Mouse (Mus musculus): ENCODE data around the gene Map1b. TPM values are rescaled to one million over a fixed set of nuclear protein-coding genes. Genes with fewer than 3 reads are reported as not detected.

Gene Map1b
- total and polyA plus RNA-seq, 2 experiments from 2014 or later, result 690 to 1,981 TPM

GRCm38 (mm10) chr13:99537908-99538513 lies 21.7 kb upstream of the Map1b start:
- Histone ChIP-seq H3K9ac (replicated peaks; ENCODE audit: low read length) (no peak overlapping the region), H3K4me1 (ENCODE audit: insufficient read depth, low read length) (no peaks in the 10 kb centered on the region), H3K27ac (no peak overlapping the region), H3K27me3 (ENCODE audit: insufficient read depth, low read length) (no peaks in the 10 kb centered on the region), H3K4me3 (ENCODE audit: low read length) (no peak overlapping the region), H3K4me2 (ENCODE audit: low read depth, low read length) (no peak overlapping the region), H3K9me3 (ENCODE audit: low read length) (no peaks in the 10 kb centered on the region), H3K36me3 (ENCODE audit: insufficient read depth, low read length) (no peaks in the 10 kb centered on the region)
- ATAC-seq (no peak), DNase-seq (ENCODE audit: low spot score) (no peak)
- no peak for TF ChIP-seq CTCF (IDR thresholded peaks at IDR 0.05; ENCODE audit: low read depth)
- WGBS, result 20% methylated on average over 8 of the region's 8 CpGs

GRCm38 (mm10) chr13:99528456-99528855 lies 12.1 kb upstream of the Map1b start:
- 71% methylated on average over 4 of the region's 4 CpGs for WGBS
- H3K4me2 ChIP-seq (ENCODE audit: low read depth, low read length), result no peak overlapping the region
- no peaks in the 10 kb centered on the region for H3K9me3 ChIP-seq (ENCODE audit: low read length)
- H3K4me1 ChIP-seq (ENCODE audit: insufficient read depth, low read length), result no peaks in the 10 kb centered on the region
- no peak for TF ChIP-seq CTCF (IDR thresholded peaks at IDR 0.05; ENCODE audit: low read depth)
- ATAC-seq (no peak), DNase-seq (ENCODE audit: low spot score) (peak; percentile 24)
- no peak overlapping the region for H3K27ac ChIP-seq
- H3K36me3 ChIP-seq (ENCODE audit: insufficient read depth, low read length), result no peaks in the 10 kb centered on the region
- no peaks in the 10 kb centered on the region for H3K27me3 ChIP-seq (ENCODE audit: insufficient read depth, low read length)
- H3K4me3 ChIP-seq (ENCODE audit: low read length), result no peak overlapping the region
- H3K9ac ChIP-seq (replicated peaks; ENCODE audit: low read length), result no peak overlapping the region

DNA sequence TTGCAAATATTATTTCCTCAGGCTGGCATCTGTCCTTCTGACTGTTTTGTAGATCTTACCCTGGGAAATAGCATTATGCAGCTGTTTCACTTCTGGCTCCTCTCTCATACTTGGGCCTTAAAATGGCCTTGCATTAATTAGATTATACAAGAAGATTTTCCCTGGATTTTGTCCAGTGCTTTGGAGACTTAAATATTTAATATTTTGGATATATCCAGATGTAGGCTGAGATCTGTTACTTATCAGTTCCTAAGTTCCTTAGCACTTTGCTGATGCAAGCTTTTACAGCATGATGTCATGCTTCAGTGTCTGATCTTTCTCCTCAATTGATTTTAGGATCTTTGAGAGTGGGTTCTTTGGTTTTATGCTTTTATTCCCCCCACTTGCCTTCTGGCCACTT lies 11.6 kb upstream of the Map1b start:
- H3K9me3 ChIP-seq (ENCODE audit: low read length), result no peaks in the 10 kb centered on the region
- H3K27me3 ChIP-seq (ENCODE audit: insufficient read depth, low read length), result no peaks in the 10 kb centered on the region
- no peak for TF ChIP-seq CTCF (IDR thresholded peaks at IDR 0.05; ENCODE audit: low read depth)
- DNase-seq (ENCODE audit: low spot score) (no peak), ATAC-seq (no peak)
- no peak overlapping the region for H3K4me2 ChIP-seq (ENCODE audit: low read depth, low read length)
- H3K36me3 ChIP-seq (ENCODE audit: insufficient read depth, low read length), result no peaks in the 10 kb centered on the region
- H3K4me1 ChIP-seq (ENCODE audit: insufficient read depth, low read length), result no peaks in the 10 kb centered on the region
- no peak overlapping the region for H3K4me3 ChIP-seq (ENCODE audit: low read length)
- H3K27ac ChIP-seq, result no peak overlapping the region
- no peak overlapping the region for H3K9ac ChIP-seq (replicated peaks; ENCODE audit: low read length)

- 79% methylated on average over 8 of the region's 8 CpGs for WGBS
- no peak overlapping the region for H3K4me3 ChIP-seq (ENCODE audit: low read length)
- DNase-seq (ENCODE audit: low spot score) (no peak), ATAC-seq (no peak)
- no peak overlapping the region for H3K4me2 ChIP-seq (ENCODE audit: low read depth, low read length)
- no peaks in the 10 kb centered on the region for H3K27me3 ChIP-seq (ENCODE audit: insufficient read depth, low read length)
- H3K9ac ChIP-seq (replicated peaks; ENCODE audit: low read length), result no peak overlapping the region
- no peaks in the 10 kb centered on the region for H3K4me1 ChIP-seq (ENCODE audit: insufficient read depth, low read length)
- no peaks in the 10 kb centered on the region for H3K9me3 ChIP-seq (ENCODE audit: low read length)
- no peak for TF ChIP-seq CTCF (IDR thresholded peaks at IDR 0.05; ENCODE audit: low read depth)
- no peak overlapping the region for H3K27ac ChIP-seq
- no peaks in the 10 kb centered on the region for H3K36me3 ChIP-seq (ENCODE audit: insufficient read depth, low read length)
These were observed 9.2 kb upstream of the Map1b start for GRCm38 (mm10) chr13:99525491-99525890.

DNA sequence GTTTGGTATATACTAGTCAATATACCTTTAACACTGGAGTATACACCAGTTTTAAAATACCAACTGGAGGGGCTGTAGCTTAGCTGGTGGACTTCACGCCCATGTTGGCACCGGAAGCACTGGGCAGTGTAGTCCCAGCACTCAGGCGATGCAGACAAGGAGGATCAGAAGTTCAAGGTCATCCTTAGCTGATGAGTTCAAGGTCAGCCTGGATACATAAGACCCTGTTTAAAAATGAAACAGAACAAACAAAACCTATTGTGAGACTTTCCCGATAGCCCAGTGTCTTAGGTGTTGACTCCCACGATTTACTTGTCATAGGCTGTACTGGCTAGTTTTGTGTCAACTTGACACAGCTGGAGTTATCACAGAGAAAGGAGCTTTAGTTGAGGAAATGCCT lies 1.5 kb upstream of the Map1b start:
- no peak for DNase-seq (ENCODE audit: low spot score)
- H3K9me3 ChIP-seq (ENCODE audit: low read length), result no peaks in the 10 kb centered on the region
- H3K4me2 ChIP-seq (ENCODE audit: low read depth, low read length), result no peak overlapping the region
- 94% methylated on average over 5 of the region's 5 CpGs for WGBS
- H3K9ac ChIP-seq (replicated peaks; ENCODE audit: low read length), result no peak overlapping the region
- TF ChIP-seq CTCF (IDR thresholded peaks at IDR 0.05; ENCODE audit: low read depth), result no peak
- no peak for ATAC-seq
- no peaks in the 10 kb centered on the region for H3K4me1 ChIP-seq (ENCODE audit: insufficient read depth, low read length)
- H3K36me3 ChIP-seq (ENCODE audit: insufficient read depth, low read length), result no peaks in the 10 kb centered on the region
- H3K4me3 ChIP-seq (ENCODE audit: low read length), result no peak overlapping the region
- no peaks in the 10 kb centered on the region for H3K27me3 ChIP-seq (ENCODE audit: insufficient read depth, low read length)
- 0 out of 2 replicates have a peak overlapping the region, but pooled peaks have one; percentile 8 for H3K27ac ChIP-seq

GRCm38 (mm10) chr13:99515736-99516447 lies 448 bp downstream of the Map1b start:
- no peaks in the 10 kb centered on the region for H3K9me3 ChIP-seq (ENCODE audit: low read length)
- DNase-seq (ENCODE audit: low spot score) (peak; percentile 48), ATAC-seq (peak; percentile 41)
- WGBS, result 1% methylated on average over 32 of the region's 44 CpGs
- H3K4me2 ChIP-seq (ENCODE audit: low read depth, low read length), result peak overlapping the region; percentile 78
- peak overlapping the region; percentile 90 for H3K9ac ChIP-seq (replicated peaks; ENCODE audit: low read length)
- H3K27ac ChIP-seq, result peak overlapping the region; percentile 97
- H3K4me1 ChIP-seq (ENCODE audit: insufficient read depth, low read length), result 0 out of 2 replicates have a peak, but pooled peaks cover 3% of the 10 kb centered on the region
- peak overlapping the region; percentile 67 for H3K4me3 ChIP-seq (ENCODE audit: low read length)
- H3K27me3 ChIP-seq (ENCODE audit: insufficient read depth, low read length), result no peaks in the 10 kb centered on the region
- H3K36me3 ChIP-seq (ENCODE audit: insufficient read depth, low read length), result no peaks in the 10 kb centered on the region
- TF ChIP-seq CTCF (IDR thresholded peaks at IDR 0.05; ENCODE audit: low read depth), result no peak
